Mouse (Mus musculus) layer of hippocampus, postnatal 14 days (tissue): Measurements from ENCODE around the gene Tnrc6a. TPM values are rescaled to one million over a fixed set of nuclear protein-coding genes. Genes with fewer than 3 reads are reported as not detected.

ENCODE experiments used
- DNase-seq, 2 experiments: peaks; one replicate each; pipeline ENCODE4 v3.0.0; 2021 to 2022; ENCODE audit warnings: low spot score in 2 of 2, mixed read lengths in 1 of 2
- total RNA-seq, 2 experiments: library from RNA; stranded (reverse); gene quantifications; 2 replicates each; pipeline ENCODE4 v1.2.3; 2021

Gene Tnrc6a
- total RNA-seq, 2 experiments from 2014 or later = 48.4 to 53.6 TPM

DNA sequence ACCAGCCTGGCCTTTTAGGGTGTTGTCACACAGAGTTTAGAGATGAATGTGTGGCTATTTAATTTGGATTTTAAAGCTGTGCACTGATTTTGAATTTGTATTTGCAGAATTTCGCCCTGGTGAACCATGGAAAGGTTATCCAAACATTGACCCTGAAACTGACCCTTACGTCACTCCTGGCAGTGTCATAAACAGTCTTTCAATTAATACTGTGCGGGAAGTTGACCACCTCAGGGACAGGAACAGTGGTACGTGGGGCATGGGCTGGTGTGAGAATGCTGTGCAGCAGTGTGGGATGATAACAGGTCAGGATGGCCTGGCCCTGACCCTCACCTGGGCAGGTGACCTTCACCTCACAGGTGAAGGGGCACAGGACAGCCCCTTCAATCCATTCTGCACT lies 63.6 kb downstream of the Tnrc6a start:
- DNase-seq = no peak

DNA sequence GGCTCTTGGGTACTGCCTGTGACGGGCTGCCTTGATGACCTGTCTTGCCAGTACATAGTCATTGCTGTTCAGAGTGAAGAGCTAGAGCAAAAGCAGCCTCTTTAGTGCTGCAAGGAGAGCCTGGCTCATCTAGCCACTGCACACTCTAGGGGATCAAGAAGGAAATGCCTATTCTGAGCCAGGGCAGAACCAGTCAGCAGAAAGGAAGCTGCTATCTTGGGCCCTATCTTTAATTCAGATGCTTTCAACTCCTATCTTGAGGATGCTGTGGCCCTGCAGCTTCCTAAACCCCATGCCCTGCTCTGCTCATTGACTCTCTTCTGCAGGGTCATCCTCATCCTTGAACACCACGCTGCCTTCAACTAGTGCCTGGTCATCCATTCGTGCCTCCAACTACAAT lies 64.8 kb downstream of the Tnrc6a start:
- DNase-seq = no peak

DNA sequence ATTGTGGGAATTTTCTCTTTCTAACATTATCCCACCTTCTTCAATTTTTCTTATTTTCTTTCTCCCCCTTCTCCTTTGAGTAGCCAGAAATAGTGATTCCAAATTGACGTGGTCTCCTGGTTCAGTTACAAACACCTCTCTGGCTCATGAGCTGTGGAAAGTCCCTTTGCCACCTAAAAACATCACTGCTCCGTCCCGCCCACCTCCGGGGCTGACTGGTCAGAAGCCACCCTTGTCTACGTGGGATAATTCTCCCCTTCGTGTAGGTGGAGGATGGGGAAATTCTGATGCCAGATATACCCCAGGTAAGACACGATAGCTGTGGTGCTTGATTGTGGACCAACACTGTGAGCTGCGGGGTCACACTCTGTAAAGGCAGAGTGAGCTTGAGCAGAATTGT lies 66.1 kb downstream of the Tnrc6a start:
- no peak for DNase-seq

DNA sequence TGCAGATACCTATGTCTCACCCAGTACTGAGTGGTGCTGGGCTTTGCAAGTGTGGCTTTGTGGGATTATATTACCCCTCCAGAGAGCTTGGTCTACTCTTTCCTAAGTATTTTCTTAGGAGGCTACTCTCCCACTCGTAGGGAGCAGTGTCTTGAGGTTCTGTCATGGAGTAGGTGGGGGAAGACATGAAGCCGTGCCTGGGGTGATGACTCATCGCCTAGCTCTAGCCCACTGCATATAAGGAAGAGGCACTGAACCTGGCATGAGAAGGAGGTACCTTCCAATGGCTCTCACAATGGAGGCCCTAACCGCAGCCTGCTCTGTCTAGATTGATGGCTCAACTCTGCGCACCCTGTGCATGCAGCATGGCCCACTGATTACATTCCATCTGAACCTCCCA lies 68.0 kb downstream of the Tnrc6a start:
- no peak for DNase-seq

DNA sequence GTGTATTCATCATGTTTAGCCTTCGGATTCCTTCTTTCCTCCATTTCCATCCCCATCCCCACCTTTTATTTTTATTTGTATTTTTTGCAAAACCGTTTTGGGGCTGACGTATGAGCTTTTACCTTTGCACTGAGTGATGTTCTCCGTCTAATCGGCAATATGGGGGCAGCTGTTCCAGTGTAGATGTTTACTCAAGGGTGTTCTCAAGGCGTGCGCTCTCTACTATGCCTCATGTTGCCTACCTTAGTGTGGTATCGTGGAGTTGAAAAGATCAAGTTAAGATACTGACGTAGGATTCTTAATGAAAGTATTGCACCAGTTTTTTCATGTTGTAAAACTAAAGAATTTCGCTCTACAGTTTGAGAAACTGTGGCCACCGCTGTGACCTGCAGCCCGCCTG lies 69.5 kb downstream of the Tnrc6a start:
- no peak for DNase-seq

DNA sequence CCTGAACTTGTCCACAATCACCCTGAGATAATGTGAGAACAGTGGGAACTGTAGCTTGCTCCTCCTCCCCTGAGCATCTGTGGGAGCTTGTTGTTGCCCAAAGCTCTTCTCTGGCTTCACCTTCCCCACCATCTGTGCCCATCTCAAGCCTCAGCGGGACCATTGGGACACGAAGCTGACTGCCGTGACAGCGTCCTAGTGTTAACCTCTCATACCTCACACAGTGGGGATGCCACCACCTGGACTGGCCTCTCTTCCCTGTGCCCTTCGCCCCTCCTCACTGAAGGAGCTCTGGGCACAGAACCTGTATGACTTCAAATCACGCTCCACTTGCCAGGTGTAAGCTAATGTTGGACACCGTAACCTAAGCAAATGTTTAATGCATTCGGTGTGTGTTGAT lies 71.0 kb downstream of the Tnrc6a start:
- DNase-seq = no peak

DNA sequence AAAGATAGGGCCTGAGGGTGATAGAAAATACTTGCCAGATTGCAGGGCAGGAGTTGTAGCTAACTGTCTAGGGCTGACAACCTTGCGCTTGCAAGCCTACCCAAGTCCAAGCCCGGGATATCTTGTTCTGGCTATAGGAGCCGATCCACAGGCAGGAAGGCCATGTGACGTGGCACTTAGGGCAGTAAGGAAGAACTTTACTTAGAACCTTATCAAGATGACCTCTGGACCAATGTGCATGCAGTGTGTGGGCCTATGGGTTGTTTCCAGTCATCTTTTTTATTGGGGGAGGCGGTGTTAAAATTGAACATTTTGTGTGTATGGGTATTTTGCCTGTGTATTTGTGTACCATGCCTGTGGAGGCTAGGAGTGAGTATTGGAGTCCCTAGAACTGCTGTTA lies 72.7 kb downstream of the Tnrc6a start:
- DNase-seq = no peak

DNA sequence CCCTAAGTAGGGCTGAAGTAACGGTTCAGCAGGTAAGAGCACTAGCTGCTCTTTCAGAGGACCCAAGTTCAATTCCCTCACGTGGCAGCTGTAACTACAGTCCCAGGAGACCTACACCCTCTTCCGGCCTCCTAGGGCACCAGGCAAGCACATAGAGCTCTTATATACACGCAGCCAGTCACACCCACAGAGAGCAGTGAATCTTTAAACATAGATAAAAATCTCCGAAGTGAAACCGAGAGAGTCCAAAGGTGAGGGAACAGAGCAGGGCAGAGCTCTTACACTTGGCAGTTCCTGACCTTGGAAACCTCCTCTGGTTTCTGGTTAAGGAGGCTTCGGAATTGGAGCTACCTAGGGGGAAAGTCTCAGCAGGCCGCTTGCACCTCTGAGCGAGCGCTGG lies 75.0 kb downstream of the Tnrc6a start:
- no peak for DNase-seq

DNA sequence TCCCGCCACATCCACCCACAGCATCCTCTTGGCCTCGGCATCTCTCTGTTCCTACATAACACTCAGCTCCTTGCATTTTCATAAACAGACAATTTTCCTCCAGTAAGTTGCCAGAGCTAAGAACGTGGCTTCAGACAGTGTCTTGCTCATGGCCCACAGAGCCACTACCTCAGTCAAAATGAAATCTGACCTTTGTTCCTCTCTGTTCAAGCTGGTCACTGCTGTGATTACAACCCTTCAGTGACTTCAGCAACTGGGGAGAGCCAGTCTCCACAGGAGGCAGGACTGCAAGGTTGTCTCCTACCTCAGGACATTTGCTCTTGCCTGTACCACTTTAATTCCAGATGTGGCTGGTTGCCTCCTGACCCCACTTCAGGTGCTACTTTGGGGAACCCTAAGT lies 75.5 kb downstream of the Tnrc6a start:
- no peak for DNase-seq

DNA sequence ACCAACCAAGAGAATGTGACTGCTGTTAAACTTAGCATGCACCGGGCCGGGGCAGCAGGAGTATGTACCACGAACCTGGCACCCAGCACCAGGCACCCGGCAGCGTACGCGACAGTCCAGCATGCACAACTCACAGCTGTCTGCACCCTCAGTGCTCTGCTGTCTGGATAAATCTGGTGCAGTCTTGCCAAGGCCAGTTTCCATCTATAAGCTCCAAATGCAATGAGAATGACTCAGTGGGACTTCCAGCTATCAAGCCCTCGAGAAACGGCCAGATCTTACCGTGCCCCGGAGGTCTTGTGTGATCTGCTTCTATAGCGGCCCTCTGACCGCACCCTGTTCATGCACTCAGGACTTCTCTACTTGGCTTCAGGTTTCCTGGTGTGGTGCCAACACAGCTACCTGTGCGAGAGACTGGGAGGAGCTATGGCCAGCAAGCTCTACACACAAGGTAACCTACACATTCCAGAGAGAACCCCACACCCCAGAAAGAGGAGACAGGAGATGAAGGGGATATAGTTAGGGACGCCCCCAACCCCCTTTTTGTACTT lies 76.0 kb downstream of the Tnrc6a start:
- DNase-seq = no peak

DNA sequence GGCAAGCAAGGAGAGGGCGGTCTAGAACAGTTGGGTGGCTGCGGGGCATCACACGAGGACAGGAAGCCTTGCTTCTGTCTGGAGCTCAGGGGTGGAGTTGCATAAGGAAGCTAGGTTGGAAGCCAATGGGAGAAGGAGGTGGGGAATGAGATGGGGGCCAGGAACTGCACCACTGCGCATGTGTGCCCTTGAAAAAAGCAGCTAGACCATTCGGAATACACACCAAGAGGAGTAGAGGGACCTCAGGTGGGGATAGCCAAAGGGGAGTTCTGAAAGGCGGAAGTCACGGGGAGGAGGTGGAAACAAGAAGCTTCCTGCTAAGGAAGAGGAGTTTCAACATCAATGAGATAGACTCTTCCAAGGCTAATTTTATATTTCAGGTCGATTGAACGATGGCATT lies 77.0 kb downstream of the Tnrc6a start:
- no peak for DNase-seq

DNA sequence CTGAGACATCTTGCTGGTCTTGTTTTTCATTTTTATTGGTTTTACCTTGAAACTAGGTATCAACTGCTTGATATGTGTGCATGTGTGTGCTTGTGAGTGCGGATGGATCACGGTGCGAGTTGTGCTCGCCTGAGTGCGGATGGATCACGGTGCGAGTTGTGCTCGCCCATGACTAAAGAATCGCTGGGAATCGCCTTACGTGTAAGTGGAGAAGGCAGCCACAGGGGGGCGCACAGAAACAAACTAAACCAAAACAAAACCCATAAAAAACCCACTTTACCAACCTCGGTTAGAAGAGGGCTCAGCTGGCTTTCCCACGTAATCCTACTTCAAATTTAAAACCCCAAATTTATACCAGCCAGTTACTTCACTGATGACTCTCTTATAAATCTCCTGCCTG lies 81.6 kb downstream of the Tnrc6a start:
- peak; percentile 55 to 71 for DNase-seq

DNA sequence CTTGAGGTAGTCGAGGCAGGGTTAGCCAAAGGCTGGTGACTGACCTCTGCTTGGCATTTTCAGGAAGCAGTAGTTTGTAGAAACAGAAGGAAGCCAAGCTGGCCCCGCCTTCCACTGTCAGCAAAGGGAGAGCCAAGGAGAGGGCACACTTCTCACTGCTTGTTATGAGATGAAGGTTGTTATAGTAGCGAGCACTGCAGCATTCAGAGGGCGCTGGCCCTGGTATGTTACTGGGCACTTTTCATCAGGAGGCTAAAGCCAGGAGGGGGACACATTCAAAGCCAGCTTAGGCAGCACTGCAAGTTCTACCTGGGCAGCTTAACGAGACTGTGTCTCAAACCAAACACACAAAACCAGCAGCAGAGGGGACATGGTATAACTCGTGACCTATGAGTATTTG lies 83.9 kb downstream of the Tnrc6a start:
- no peak for DNase-seq

DNA sequence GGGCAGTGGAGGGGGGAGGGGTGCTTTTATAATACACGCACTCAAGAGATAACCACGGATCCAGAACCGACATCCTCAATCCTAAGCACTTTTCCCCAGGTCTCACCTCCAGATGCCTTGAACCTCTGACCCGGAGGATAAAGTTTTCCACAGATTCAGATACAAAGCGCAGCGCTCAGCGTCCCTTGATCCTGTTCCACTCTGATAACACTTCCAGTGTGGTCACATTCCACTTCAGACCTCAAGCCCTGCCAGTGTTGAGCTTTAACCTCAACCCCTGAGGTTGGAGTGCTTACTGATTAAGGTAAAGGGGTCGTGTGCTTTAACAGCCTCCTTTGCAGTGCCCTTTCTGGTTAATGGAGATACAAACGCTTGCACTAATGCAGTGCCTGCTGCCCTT lies 86.2 kb downstream of the Tnrc6a start:
- DNase-seq = no peak

DNA sequence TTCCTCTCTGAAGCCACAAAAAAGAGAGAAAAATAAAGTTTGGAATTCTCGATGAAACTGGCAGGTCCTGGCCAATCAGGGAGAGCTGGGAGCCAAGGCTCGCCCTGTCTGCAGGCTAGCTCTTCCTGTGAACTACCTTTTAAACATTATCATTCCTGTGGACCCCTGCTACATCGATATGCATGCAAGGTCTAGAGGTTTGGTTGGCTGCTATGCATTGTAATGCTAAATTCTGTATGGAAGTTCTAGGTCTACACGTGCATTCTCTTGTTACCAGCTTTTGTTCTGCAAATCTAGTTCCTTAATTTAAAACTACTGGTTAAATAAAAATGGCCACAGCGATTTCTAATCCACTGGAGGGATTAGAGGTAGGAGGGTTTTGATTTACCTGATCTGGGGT lies 87.8 kb downstream of the Tnrc6a start:
- no peak for DNase-seq

DNA sequence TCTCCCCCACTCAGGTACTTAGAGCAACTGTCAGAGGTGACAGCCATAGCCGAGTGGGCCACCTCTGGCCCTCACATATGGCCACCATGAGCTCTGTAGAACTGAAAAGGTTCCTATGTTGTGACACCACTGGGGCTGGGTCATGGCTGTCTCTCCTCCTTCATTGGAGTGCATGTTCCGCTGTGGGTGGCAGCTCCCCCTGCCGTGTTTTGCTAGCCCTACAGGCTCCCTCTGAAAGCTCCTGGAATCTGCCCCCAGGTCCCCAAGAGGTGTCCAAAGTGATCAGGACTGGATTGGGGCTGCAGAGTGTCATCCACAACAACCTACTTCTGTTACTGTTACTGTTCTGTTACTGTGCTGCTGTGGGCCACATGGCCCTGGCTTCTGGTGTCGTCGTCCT lies 88.6 kb downstream of the Tnrc6a start:
- no peak for DNase-seq

DNA sequence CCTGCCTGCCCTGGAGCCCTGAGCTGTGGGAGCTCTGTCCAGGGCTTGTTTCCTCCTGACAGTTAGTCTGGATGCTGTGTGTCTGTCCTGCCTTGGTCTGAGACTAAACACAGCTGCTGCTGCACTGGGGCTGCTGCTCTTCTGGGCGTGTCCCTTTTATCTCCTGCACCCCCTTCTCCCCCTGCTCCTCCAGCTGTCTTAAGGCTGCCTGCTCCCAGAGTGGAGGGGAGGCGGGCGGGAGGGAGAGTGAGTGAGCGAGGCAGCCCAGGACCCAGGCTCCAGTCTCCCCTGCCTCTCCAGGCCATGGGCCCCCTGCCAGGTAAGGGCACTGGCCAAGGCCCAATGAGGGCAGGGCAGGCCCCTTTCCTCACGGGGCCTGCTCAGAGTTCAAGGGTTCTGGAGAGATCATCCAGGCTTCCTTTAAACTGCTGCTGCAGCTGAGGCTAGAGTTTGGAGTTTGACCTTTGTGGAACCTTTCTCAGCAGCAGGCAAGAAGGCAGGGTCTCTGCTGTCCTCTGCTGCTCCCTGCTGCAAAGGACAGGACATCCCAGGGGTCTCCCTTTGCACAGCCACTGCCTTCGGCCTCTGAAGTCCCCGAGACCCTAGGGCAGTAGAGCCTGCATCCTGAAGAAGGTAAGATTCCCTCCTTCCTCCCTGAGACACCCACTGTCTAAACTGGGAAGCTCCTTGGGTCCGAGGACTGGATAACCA lies 90.8 kb downstream of the Tnrc6a start, which contains the start of gene Slc5a11:
TSS of gene Slc5a11 (plus strand) at position 416 of the 711 bp plus-strand sequence.
- DNase-seq = no peak

DNA sequence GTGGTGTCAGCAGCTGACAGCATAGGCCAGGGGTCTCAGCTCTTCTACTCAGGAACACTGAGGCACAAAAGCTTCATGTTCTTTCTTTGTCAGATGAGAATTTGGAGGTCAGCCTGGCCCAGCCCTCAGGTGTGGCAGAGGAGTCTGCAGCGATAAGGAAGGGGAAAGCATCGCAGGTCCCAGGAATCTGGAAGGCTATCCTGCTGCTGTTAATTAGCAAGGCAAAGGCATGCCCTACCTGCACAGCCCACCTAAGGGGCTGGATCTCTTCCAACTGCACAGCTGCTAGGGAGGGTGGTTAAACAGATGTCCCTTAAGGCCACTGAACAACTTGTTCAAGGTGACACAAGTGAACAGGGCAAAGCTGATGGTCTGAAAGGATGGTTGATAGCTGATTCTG lies 91.5 kb downstream of the Tnrc6a start:
- DNase-seq = no peak

DNA sequence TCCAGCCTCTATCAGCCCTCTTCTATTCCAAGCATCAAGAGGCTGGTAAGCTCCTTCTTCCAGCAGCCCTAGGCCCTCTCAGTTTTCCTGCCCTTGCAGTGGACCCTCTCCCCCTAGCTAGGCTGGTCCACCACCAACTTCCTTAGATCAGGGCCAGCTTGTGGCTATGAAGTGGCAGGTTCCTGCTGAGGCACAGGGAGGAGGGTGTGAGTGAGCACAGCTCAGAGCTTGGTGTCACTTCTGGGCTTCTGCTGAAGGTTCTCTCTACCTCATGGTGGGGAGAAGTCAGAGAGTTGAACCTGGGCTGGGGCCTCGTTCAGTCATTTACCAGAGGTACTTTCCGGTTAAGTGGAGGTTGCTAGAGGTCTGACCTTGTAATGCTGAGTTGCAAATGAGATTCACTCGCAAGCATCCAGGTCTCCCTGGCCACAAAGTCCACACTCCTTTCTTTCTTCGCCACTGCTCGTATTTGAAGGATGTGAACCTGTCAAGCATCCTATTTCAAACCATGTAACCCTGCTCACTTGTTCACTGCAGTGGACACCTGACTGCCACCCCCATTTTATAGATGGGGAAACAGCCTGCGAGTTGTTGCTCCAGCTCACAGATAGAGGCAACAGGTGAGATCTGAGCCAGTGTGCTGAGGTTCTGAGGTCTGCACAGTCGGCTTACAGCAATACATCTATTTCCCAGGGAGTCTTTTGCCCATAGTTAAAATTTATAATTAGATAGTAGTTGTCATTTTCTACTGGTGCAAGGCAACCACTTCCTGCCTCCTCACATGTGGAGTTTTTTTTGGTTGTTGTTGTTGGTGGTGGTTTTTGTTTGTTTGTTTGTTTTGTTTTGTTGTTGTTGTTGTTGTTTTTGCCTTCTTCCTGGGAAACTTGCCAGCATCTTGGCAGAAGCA lies 94.0 kb downstream of the Tnrc6a start:
- DNase-seq = no peak

DNA sequence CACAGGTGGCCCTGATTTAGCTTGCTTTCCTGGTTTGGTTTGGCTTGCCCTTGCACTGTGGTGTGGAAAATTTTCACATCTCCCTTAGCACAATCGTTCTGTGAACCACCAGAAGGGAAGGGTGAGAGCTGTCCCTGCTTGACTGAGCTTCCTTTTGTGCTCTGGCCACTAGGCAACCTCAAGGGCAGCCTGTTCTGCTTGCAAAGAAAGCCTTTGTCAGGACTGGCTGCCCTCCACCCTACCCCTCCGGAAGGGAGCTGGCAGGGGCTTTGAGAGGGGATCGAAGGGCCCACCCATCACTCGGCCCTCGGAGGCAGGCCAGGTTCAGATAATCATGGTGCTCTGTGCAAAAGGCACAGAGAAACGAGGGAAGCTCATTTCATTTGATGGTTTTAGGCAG lies 94.9 kb downstream of the Tnrc6a start:
- DNase-seq = peak; percentile 35 to 48

DNA sequence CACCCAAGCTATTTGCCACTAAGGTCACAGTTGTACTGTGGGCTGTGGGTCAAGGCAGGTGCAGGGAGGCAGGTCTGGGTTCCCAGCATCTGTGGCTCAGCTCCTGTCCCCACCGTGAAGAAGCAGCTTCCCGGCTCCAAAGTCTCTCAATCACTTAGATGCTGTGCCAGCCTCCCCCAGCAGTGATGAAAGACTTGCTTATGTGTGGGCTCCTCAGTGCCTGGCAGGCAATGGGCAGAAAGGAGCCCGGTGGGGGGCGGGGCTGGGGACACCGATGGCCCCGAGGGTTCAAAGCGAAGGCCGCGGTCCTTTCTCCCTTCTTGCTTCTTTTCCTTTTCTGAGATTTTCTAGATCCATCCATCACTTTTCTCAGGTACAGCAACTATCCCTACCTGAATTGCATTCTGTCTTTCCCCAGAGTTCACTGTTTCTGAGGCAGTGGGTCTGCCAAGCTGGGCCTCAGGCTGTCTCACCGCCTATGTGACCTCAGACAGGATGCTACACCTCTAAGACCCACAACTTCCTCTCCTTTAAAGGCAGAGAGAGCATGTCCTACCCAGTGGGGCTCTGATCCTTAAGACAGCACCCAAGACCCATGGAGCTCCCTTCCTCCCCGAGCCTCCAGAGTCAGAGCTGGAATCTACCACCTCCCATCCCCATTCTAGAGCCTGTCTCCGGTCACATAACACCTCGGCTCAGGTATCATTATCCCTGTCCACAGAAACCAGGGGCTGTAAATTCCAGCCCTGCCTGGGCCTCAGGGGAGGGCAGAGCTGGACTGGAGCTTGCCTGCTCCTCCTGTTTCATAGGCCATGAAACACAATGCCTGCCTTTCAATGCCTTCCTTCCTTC lies 96.3 kb downstream of the Tnrc6a start:
- DNase-seq = peak in 1 of 2 experiments; percentile 26

DNA sequence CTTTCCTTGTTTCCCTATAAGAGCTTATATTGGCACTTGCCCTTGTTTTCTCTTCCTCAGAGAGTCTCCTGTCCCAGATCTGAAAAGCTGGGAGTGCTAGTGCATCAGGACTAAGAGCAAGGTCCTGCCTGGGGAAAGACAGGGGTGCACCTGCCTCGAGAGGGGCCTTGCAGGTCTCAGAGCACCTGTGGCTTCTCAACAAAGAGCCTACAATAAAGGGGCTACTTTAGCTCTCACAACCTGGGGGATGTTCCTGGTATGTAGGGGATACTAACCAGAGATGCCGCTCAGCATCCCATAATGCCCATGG lies 96.9 kb downstream of the Tnrc6a start:
- no peak for DNase-seq
